Mouse (Mus musculus) adrenal gland, adult 2 months (tissue): Measurements from ENCODE around the gene Inpp4b. TPM values are rescaled to one million over a fixed set of nuclear protein-coding genes. Genes with fewer than 3 reads are reported as not detected.
A peak's percentile ranks its signal among the peaks of the same experiment; 100 is the strongest.
"Not testable (repeated sequence)": the region's sequence is repeated elsewhere in the genome, so short reads cannot be mapped to it uniquely, and the experiment has no call there.

Experiments used
- DNase-seq: peaks from one replicate; pipeline ENCODE4 v3.0.0; 2021
- polyA plus RNA-seq: library from polyadenylated mRNA; depleted of rRNA; stranded (reverse); fragments of >200 nt; gene quantifications from 2 replicates; pipeline ENCODE4 v1.2.3, GENCODE M21; 2012
- total RNA-seq, 2 experiments: library from RNA; stranded (reverse); gene quantifications; 2 replicates each; pipeline ENCODE4 v1.2.3; 2021

Gene Inpp4b
- total and polyA plus RNA-seq, 3 experiments = 0.20 to 8.1 (median 6.4) TPM

GRCm38 (mm10) chr8:81996239-81996638, 653.9 kb downstream of the Inpp4b start:
- DNase-seq = no peak

- no peak for DNase-seq
Measured at GRCm38 (mm10) chr8:81996823-81997222, 654.5 kb downstream of the Inpp4b start.

GRCm38 (mm10) chr8:82004158-82004557, 661.8 kb downstream of the Inpp4b start:
- DNase-seq = no peak

- DNase-seq = no peak
Measured at GRCm38 (mm10) chr8:82005466-82005865, 663.1 kb downstream of the Inpp4b start.

- DNase-seq = no peak
Measured at GRCm38 (mm10) chr8:82017792-82018191, 675.4 kb downstream of the Inpp4b start.

- peak; percentile 15 for DNase-seq
Measured at GRCm38 (mm10) chr8:82027401-82027800, 685.0 kb downstream of the Inpp4b start.

GRCm38 (mm10) chr8:82028896-82029295, 686.5 kb downstream of the Inpp4b start:
- DNase-seq = peak; percentile 15

- DNase-seq = not testable (repeated sequence)
Measured at GRCm38 (mm10) chr8:82032035-82032434, 689.7 kb downstream of the Inpp4b start.

- DNase-seq = no peak
Measured at GRCm38 (mm10) chr8:82054030-82054429, 711.7 kb downstream of the Inpp4b start.

- DNase-seq = no peak
Measured at GRCm38 (mm10) chr8:82067619-82068018, 725.3 kb downstream of the Inpp4b start.

GRCm38 (mm10) chr8:82079267-82079666, 736.9 kb downstream of the Inpp4b start:
- no peak for DNase-seq

GRCm38 (mm10) chr8:82086631-82087030, 744.3 kb downstream of the Inpp4b start:
- not testable (repeated sequence) for DNase-seq

- DNase-seq = no peak
Measured at GRCm38 (mm10) chr8:82090901-82091300, 748.5 kb downstream of the Inpp4b start.

GRCm38 (mm10) chr8:82093274-82093673, 750.9 kb downstream of the Inpp4b start:
- DNase-seq = no peak

- DNase-seq = no peak
Measured at GRCm38 (mm10) chr8:82104560-82104959, 762.2 kb downstream of the Inpp4b start.

- DNase-seq = no peak
Measured at GRCm38 (mm10) chr8:82106131-82106530, 763.8 kb downstream of the Inpp4b start.

GRCm38 (mm10) chr8:82150272-82150671, 807.9 kb downstream of the Inpp4b start:
- DNase-seq = no peak

- DNase-seq = no peak
Measured at GRCm38 (mm10) chr8:82157928-82158327, 815.6 kb downstream of the Inpp4b start.
